Mouse (Mus musculus): ENCODE measurements at regions not wholly inside any gene's neighbourhood (a gene's known extent, or its start where the extent isn't known, plus 50 kb on each side); places are given as distances from the start of the nearest gene placed in this dataset.

DNA sequence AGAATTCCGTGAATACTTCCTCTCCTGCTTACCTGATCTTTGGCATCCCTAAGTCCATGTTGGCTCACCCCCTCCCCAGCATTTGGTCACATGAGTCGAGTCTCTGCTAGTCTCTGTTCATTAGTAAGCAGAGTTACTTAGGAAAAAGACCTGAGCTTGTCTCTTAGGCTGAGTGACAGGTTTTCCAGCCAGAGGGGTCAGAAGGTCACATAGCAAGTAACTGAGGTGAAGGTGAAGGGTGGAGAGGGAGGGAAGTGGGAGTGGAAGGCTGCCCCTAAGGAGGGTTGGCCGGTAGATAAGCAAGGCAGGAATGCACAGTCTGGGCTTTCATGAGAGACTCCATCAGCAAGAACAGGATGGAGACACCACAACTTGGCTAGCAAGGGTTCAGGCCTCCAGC, 50.1 kb upstream of the Prelp start:
- TF ChIP-seq POLR2A (IDR thresholded peaks at IDR 0.05; ENCODE audit: low read depth, low read length) (no peak), CTCF (IDR thresholded peaks at IDR 0.05; ENCODE audit: borderline replicate concordance, insufficient read depth, low read length) (no peak)
